Mouse (Mus musculus) kidney, embryonic 15.5 days (tissue): ENCODE measurements around the gene Ttll4. TPM values are rescaled to one million over a fixed set of nuclear protein-coding genes. Genes with fewer than 3 reads are reported as not detected.

Experiments
- ATAC-seq: fragments of 200-750 bp; cut with Nextera tagmentation; replicated peaks from 2 replicates; pipeline ENCODE4 v1.8.0; 2017; ENCODE audit warnings: moderate TSS enrichment; ENCODE audit not compliant: low FRiP score
- H3K27ac ChIP-seq: fragments of 300-500 bp; sonication (generic); 2 replicates; pipeline ENCODE4 v1.5.1; 2015; ENCODE audit warnings: mild to moderate bottlenecking, inconsistent platforms
- H3K27me3 ChIP-seq: fragments of 300-500 bp; sonication (generic); 2 replicates; pipeline ENCODE4 v1.6.1; 2015; ENCODE audit warnings: inconsistent platforms
- H3K36me3 ChIP-seq: fragments of 300-500 bp; sonication (generic); 2 replicates; pipeline ENCODE4 v1.6.1; 2015; ENCODE audit warnings: inconsistent platforms
- H3K4me1 ChIP-seq: fragments of 300-500 bp; sonication (generic); 2 replicates; pipeline ENCODE4 v1.6.1; 2015; ENCODE audit warnings: inconsistent platforms
- H3K4me2 ChIP-seq: fragments of 300-500 bp; sonication (generic); 2 replicates; pipeline ENCODE4 v1.6.1; 2015; ENCODE audit warnings: moderate library complexity, mild to moderate bottlenecking, inconsistent platforms
- H3K4me3 ChIP-seq: fragments of 300-500 bp; sonication (generic); replicated peaks from 2 replicates; pipeline ENCODE4 v1.5.1; 2015; ENCODE audit warnings: mild to moderate bottlenecking, inconsistent platforms
- H3K9ac ChIP-seq: fragments of 300-500 bp; sonication (generic); 2 replicates; pipeline ENCODE4 v1.6.1; 2015; ENCODE audit warnings: mild to moderate bottlenecking, inconsistent platforms
- H3K9me3 ChIP-seq: fragments of 300-500 bp; sonication (generic); replicated peaks from 2 replicates; pipeline ENCODE4 v1.6.1; 2016; ENCODE audit warnings: inconsistent platforms
- WGBS: fragments of 180-500 bp; shearing (Covaris S2); methylation state at CpG from one replicate; pipeline ENCODE4 v1.1.7; 2015; ENCODE audit warnings: mixed read lengths; 5-methylcytosine and 5-hydroxymethylcytosine counted together
- polyA plus RNA-seq: library from polyadenylated mRNA; unstranded; fragments of >200 nt; fragmentation: Nextera tagmentation; extraction: Ambion mirVana; gene quantifications from 2 replicates; pipeline ENCODE4 v1.2.1, GENCODE M21; 2015

The Ttll4 gene
- polyA plus RNA-seq, 1 experiment from 2014 or later, result 17.4 TPM

GRCm38 (mm10) chr1:74726674-74727073 lies 65.1 kb downstream of the Ttll4 start:
- ATAC-seq, result no peak

GRCm38 (mm10) chr1:74728446-74728845 lies 66.9 kb downstream of the Ttll4 start:
- ATAC-seq, result no peak
- no peaks in the 10 kb centered on the region for H3K27me3 ChIP-seq
- no peaks in the 10 kb centered on the region for H3K4me1 ChIP-seq
- no peak overlapping the region for H3K4me2 ChIP-seq
- no peaks in the 10 kb centered on the region for H3K36me3 ChIP-seq
- H3K4me3 ChIP-seq, result no peak overlapping the region
- H3K27ac ChIP-seq, result no peak overlapping the region
- no peaks in the 10 kb centered on the region for H3K9me3 ChIP-seq
- no peak overlapping the region for H3K9ac ChIP-seq
- WGBS, result 59% methylated on average over 8 of the region's 8 CpGs

More at GRCm38 (mm10) chr1:74726674-74727073, 65.1 kb downstream of the Ttll4 start:
- Histone ChIP-seq H3K9ac (no peak overlapping the region), H3K4me3 (no peak overlapping the region), H3K4me1 (no peaks in the 10 kb centered on the region), H3K9me3 (no peaks in the 10 kb centered on the region), H3K4me2 (no peak overlapping the region), H3K27ac (no peak overlapping the region), H3K36me3 (no peaks in the 10 kb centered on the region), H3K27me3 (no peaks in the 10 kb centered on the region)
- WGBS, result 75% methylated on average over 5 of the region's 5 CpGs

GRCm38 (mm10) chr1:74736977-74737376 lies 75.4 kb downstream of the Ttll4 start:
- Histone ChIP-seq H3K4me3 (no peak overlapping the region), H3K27ac (no peak overlapping the region), H3K4me1 (no peaks in the 10 kb centered on the region), H3K36me3 (no peaks in the 10 kb centered on the region), H3K4me2 (no peak overlapping the region), H3K9me3 (no peaks in the 10 kb centered on the region), H3K27me3 (no peaks in the 10 kb centered on the region), H3K9ac (no peak overlapping the region)
- 88% methylated on average over 12 of the region's 12 CpGs for WGBS
- no peak for ATAC-seq

GRCm38 (mm10) chr1:74737500-74737899 lies 76.0 kb downstream of the Ttll4 start:
- no peaks in the 10 kb centered on the region for H3K27me3 ChIP-seq
- H3K4me1 ChIP-seq, result no peaks in the 10 kb centered on the region
- no peaks in the 10 kb centered on the region for H3K36me3 ChIP-seq
- ATAC-seq, result no peak
- H3K9ac ChIP-seq, result no peak overlapping the region
- H3K4me3 ChIP-seq, result no peak overlapping the region
- no peak overlapping the region for H3K27ac ChIP-seq
- no peak overlapping the region for H3K4me2 ChIP-seq
- 84% methylated on average over 7 of the region's 7 CpGs for WGBS
- no peaks in the 10 kb centered on the region for H3K9me3 ChIP-seq

GRCm38 (mm10) chr1:74740846-74741245 lies 79.3 kb downstream of the Ttll4 start:
- no peak overlapping the region for H3K4me2 ChIP-seq
- H3K9ac ChIP-seq, result no peak overlapping the region
- H3K27me3 ChIP-seq, result no peaks in the 10 kb centered on the region
- no peak for ATAC-seq
- H3K4me3 ChIP-seq, result no peak overlapping the region
- no peaks in the 10 kb centered on the region for H3K36me3 ChIP-seq
- H3K4me1 ChIP-seq, result no peaks in the 10 kb centered on the region
- no peak overlapping the region for H3K27ac ChIP-seq
- 74% methylated on average over 7 of the region's 7 CpGs for WGBS
- H3K9me3 ChIP-seq, result no peaks in the 10 kb centered on the region

- no peak overlapping the region for H3K27ac ChIP-seq
- no peak overlapping the region for H3K4me3 ChIP-seq
- 76% methylated on average over 5 of the region's 5 CpGs for WGBS
- no peak overlapping the region for H3K4me2 ChIP-seq
- H3K4me1 ChIP-seq, result peaks cover 14% of the 10 kb centered on the region
- ATAC-seq, result no peak
- peaks cover 24% of the 10 kb centered on the region for H3K27me3 ChIP-seq
- H3K9me3 ChIP-seq, result no peaks in the 10 kb centered on the region
- no peak overlapping the region for H3K9ac ChIP-seq
- no peaks in the 10 kb centered on the region for H3K36me3 ChIP-seq
These were observed 85.8 kb downstream of the Ttll4 start for GRCm38 (mm10) chr1:74747335-74747734.

- Histone ChIP-seq H3K4me2 (peak within 1 kb of the TSS; percentile 61), H3K27me3 (peaks cover 24% of the 10 kb centered on the region), H3K36me3 (no peaks in the 10 kb centered on the region), H3K9ac (peak within 1 kb of the TSS; percentile 30; the same call in 1 of the 2 replicates), H3K9me3 (no peaks in the 10 kb centered on the region), H3K4me3 (peak within 1 kb of the TSS; percentile 29), H3K27ac (no peak within 1 kb of the TSS), H3K4me1 (peaks cover 14% of the 10 kb centered on the region)
- peak; percentile 67 for ATAC-seq
- WGBS, result 11% methylated on average over 30 of the region's 30 CpGs
These were observed 87.2 kb downstream of the Ttll4 start, which contains the start of gene Prkag3 for GRCm38 (mm10) chr1:74748643-74749271. Gene Prkag3 (minus strand): TSS chr1:74749221.

GRCm38 (mm10) chr1:74749301-74749700 lies 87.8 kb downstream of the Ttll4 start:
- Histone ChIP-seq H3K4me2 (peak overlapping the region; percentile 61), H3K9me3 (no peaks in the 10 kb centered on the region), H3K27me3 (peaks cover 24% of the 10 kb centered on the region), H3K27ac (no peak overlapping the region), H3K4me3 (no peak overlapping the region), H3K4me1 (peaks cover 14% of the 10 kb centered on the region), H3K36me3 (no peaks in the 10 kb centered on the region), H3K9ac (no peak overlapping the region)
- 60% methylated on average over 7 of the region's 7 CpGs for WGBS
- ATAC-seq, result peak; percentile 68

- H3K4me2 ChIP-seq, result no peak overlapping the region
- WGBS, result 76% methylated on average over 4 of the region's 4 CpGs
- H3K27ac ChIP-seq, result no peak overlapping the region
- H3K27me3 ChIP-seq, result peaks cover 24% of the 10 kb centered on the region
- no peaks in the 10 kb centered on the region for H3K9me3 ChIP-seq
- H3K9ac ChIP-seq, result no peak overlapping the region
- H3K4me1 ChIP-seq, result peaks cover 14% of the 10 kb centered on the region
- ATAC-seq, result no peak
- no peaks in the 10 kb centered on the region for H3K36me3 ChIP-seq
- no peak overlapping the region for H3K4me3 ChIP-seq
These were observed 89.1 kb downstream of the Ttll4 start for GRCm38 (mm10) chr1:74750683-74751082.

- no peak overlapping the region for H3K9ac ChIP-seq
- 84% methylated on average over 8 of the region's 8 CpGs for WGBS
These were observed 90.6 kb downstream of the Ttll4 start for GRCm38 (mm10) chr1:74752150-74752549.

GRCm38 (mm10) chr1:74752833-74753232 lies 91.3 kb downstream of the Ttll4 start:
- H3K4me3 ChIP-seq, result no peak overlapping the region
- WGBS, result 97% methylated on average over 3 of the region's 3 CpGs
- no peaks in the 10 kb centered on the region for H3K9me3 ChIP-seq
- peaks cover 16% of the 10 kb centered on the region for H3K27me3 ChIP-seq
- no peak overlapping the region for H3K9ac ChIP-seq
- H3K36me3 ChIP-seq, result no peaks in the 10 kb centered on the region
- no peak overlapping the region for H3K4me2 ChIP-seq
- no peak overlapping the region for H3K27ac ChIP-seq
- ATAC-seq, result no peak
- H3K4me1 ChIP-seq, result peaks cover 14% of the 10 kb centered on the region

More at GRCm38 (mm10) chr1:74752150-74752549, 90.6 kb downstream of the Ttll4 start:
- Histone ChIP-seq H3K27me3 (peaks cover 23% of the 10 kb centered on the region), H3K36me3 (no peaks in the 10 kb centered on the region), H3K27ac (no peak overlapping the region), H3K9me3 (no peaks in the 10 kb centered on the region), H3K4me1 (peaks cover 14% of the 10 kb centered on the region), H3K4me2 (no peak overlapping the region), H3K4me3 (no peak overlapping the region)
- ATAC-seq, result no peak
